Mouse (Mus musculus) induced T-regulatory cell, adult 2 months (primary cell): ENCODE measurements around the gene Mrps26.
"Not testable (repeated sequence)": the region's sequence is repeated elsewhere in the genome, so short reads cannot be mapped to it uniquely, and the experiment has no call there.

Experiments
- DNase-seq: peaks from one replicate; pipeline ENCODE4 v3.0.0-alpha.2; 2012; ENCODE audit warnings: low read depth

Gene Mrps26

GRCm38 (mm10) chr2:130563212-130564055, at the start of gene Mrps26:
Gene Mrps26, plus strand, starts transcription at chr2:130563742.
- peak; percentile 94 for DNase-seq

- no peak for DNase-seq
Measured at GRCm38 (mm10) chr2:130513907-130514306, 49.6 kb upstream of the Mrps26 start.

GRCm38 (mm10) chr2:130515791-130516190, 47.8 kb upstream of the Mrps26 start:
- DNase-seq = no peak

- DNase-seq = no peak
Measured at GRCm38 (mm10) chr2:130521927-130522326, 41.6 kb upstream of the Mrps26 start.

- DNase-seq = not testable (repeated sequence)
Measured at GRCm38 (mm10) chr2:130525480-130525879, 38.1 kb upstream of the Mrps26 start.

GRCm38 (mm10) chr2:130528457-130528856, 35.1 kb upstream of the Mrps26 start:
- no peak for DNase-seq

- no peak for DNase-seq
Measured at GRCm38 (mm10) chr2:130529290-130529689, 34.3 kb upstream of the Mrps26 start.

- DNase-seq = no peak
Measured at GRCm38 (mm10) chr2:130529925-130530324, 33.6 kb upstream of the Mrps26 start.

GRCm38 (mm10) chr2:130532201-130532600, 31.3 kb upstream of the Mrps26 start:
- DNase-seq = no peak

GRCm38 (mm10) chr2:130535017-130535416, 28.5 kb upstream of the Mrps26 start:
- no peak for DNase-seq

GRCm38 (mm10) chr2:130536890-130537289, 26.7 kb upstream of the Mrps26 start:
- no peak for DNase-seq

- peak; percentile 73 for DNase-seq
Measured at GRCm38 (mm10) chr2:130538876-130539546, 24.5 kb upstream of the Mrps26 start.

GRCm38 (mm10) chr2:130540266-130540665, 23.3 kb upstream of the Mrps26 start:
- DNase-seq = peak; percentile 46

GRCm38 (mm10) chr2:130546957-130547356, 16.6 kb upstream of the Mrps26 start:
- DNase-seq = no peak

- peak; percentile 63 for DNase-seq
Measured at GRCm38 (mm10) chr2:130554841-130555240, 8.7 kb upstream of the Mrps26 start.

- DNase-seq = no peak
Measured at GRCm38 (mm10) chr2:130556292-130556691, 7.2 kb upstream of the Mrps26 start.

- DNase-seq = no peak
Measured at GRCm38 (mm10) chr2:130557462-130557861, 6.1 kb upstream of the Mrps26 start.

GRCm38 (mm10) chr2:130558015-130558414, 5.5 kb upstream of the Mrps26 start:
- peak; percentile 40 for DNase-seq

GRCm38 (mm10) chr2:130564063-130564462, 521 bp downstream of the Mrps26 start:
- DNase-seq = no peak

- DNase-seq = no peak
Measured at GRCm38 (mm10) chr2:130564983-130565382, 1.4 kb downstream of the Mrps26 start.

- DNase-seq = no peak
Measured at GRCm38 (mm10) chr2:130568921-130569320, 5.4 kb downstream of the Mrps26 start.

GRCm38 (mm10) chr2:130569926-130570325, 6.4 kb downstream of the Mrps26 start:
- DNase-seq = no peak

- DNase-seq = no peak
Measured at GRCm38 (mm10) chr2:130574960-130575359, 11.4 kb downstream of the Mrps26 start.
